12 mouse cellular contexts compared by ENCODE assay signal in genomic region chr4:104746500-104746899, GRCm38 (mm10). TPM values are rescaled to one million over a fixed set of nuclear protein-coding genes. Genes with fewer than 3 reads are reported as not detected.
DNase-seq lines count a peak whose midpoint lies in the region; ATAC-seq lines count a peak whose summit lies in the region.
"Had no signal": no experiment of that assay in that cellular context is flagged by ENCODE, and none has a peak within 500 bp of the region (broad histone marks: within the 10 kb centered on the region; RNA-seq: fewer than 3 reads in every experiment).

No protein-coding gene starts in this region.

- no peak overlapping the region for H3K4me2 ChIP-seq in forebrain, embryonic 15.5 days (replicated peaks)
- no peak overlapping the region for H3K4me2 ChIP-seq in forebrain, embryonic 13.5 days
- H3K4me2 ChIP-seq in midbrain, embryonic 14.5 days (ENCODE audit: low read length): no peak overlapping the region
- no peak overlapping the region for H3K4me2 ChIP-seq in midbrain, embryonic 13.5 days (replicated peaks)
- H3K4me2 ChIP-seq: hindbrain, embryonic 12.5 days had no signal

- H3K27ac ChIP-seq in forebrain, embryonic 15.5 days (replicated peaks): 0 out of 2 replicates have a peak overlapping the region, but pooled peaks have one; percentile 3
- H3K27ac ChIP-seq in forebrain, embryonic 13.5 days: no peak overlapping the region
- no peak overlapping the region for H3K27ac ChIP-seq in midbrain, embryonic 14.5 days (replicated peaks; ENCODE audit: low read depth, low read length)
- no peak overlapping the region for H3K27ac ChIP-seq in midbrain, embryonic 13.5 days
- H3K27ac ChIP-seq: hindbrain, embryonic 12.5 days had no signal

- H3K4me1 ChIP-seq in forebrain, embryonic 15.5 days: peaks cover 14% of the 10 kb centered on the region
- H3K4me1 ChIP-seq in forebrain, embryonic 13.5 days: peaks cover 7% of the 10 kb centered on the region; the same call in 1 of the 2 replicates
- no peaks in the 10 kb centered on the region for H3K4me1 ChIP-seq in midbrain, embryonic 14.5 days (ENCODE audit: control insufficient read depth, insufficient read depth, low read length)
- H3K4me1 ChIP-seq in midbrain, embryonic 13.5 days (replicated peaks): no peaks in the 10 kb centered on the region
- H3K4me1 ChIP-seq: hindbrain, embryonic 12.5 days had no signal

- no peaks in the 10 kb centered on the region for H3K36me3 ChIP-seq in forebrain, embryonic 15.5 days
- H3K36me3 ChIP-seq in forebrain, embryonic 13.5 days (ENCODE audit: poor library complexity, severe bottlenecking): peaks cover 5% of the 10 kb centered on the region
- no peaks in the 10 kb centered on the region for H3K36me3 ChIP-seq in midbrain, embryonic 14.5 days (ENCODE audit: control insufficient read depth, insufficient read depth, low read length)
- 0 out of 2 replicates have a peak, but pooled peaks cover 4% of the 10 kb centered on the region for H3K36me3 ChIP-seq in midbrain, embryonic 13.5 days
- H3K36me3 ChIP-seq: hindbrain, embryonic 12.5 days had no signal

- H3K9ac ChIP-seq in forebrain, embryonic 15.5 days (replicated peaks): no peak overlapping the region
- H3K9ac ChIP-seq in forebrain, embryonic 13.5 days: no peak overlapping the region
- no peak overlapping the region for H3K9ac ChIP-seq in midbrain, embryonic 14.5 days (replicated peaks; ENCODE audit: low read length)
- H3K9ac ChIP-seq in midbrain, embryonic 13.5 days (replicated peaks): no peak overlapping the region
- H3K9ac ChIP-seq: hindbrain, embryonic 12.5 days had no signal

- ATAC-seq in forebrain, embryonic 15.5 days (replicated peaks): no peak
- no peak for ATAC-seq in forebrain, embryonic 13.5 days
- no peak for ATAC-seq in midbrain, embryonic 14.5 days (ENCODE audit: low FRiP score, low TSS enrichment)
- ATAC-seq in midbrain, embryonic 13.5 days: no peak

- H3K4me3 ChIP-seq in forebrain, embryonic 15.5 days: no peak overlapping the region
- no peak overlapping the region for H3K4me3 ChIP-seq in forebrain, embryonic 13.5 days
- no peak overlapping the region for H3K4me3 ChIP-seq in midbrain, embryonic 14.5 days (replicated peaks; ENCODE audit: low read depth, low read length)
- no peak overlapping the region for H3K4me3 ChIP-seq in midbrain, embryonic 13.5 days (replicated peaks)
- H3K4me3 ChIP-seq: hindbrain, embryonic 12.5 days had no signal

- DNase-seq in kidney, postnatal 10 days: peak; percentile 33
- no peak for DNase-seq in kidney, adult 9 months
- peak; percentile 22 for DNase-seq in midbrain, embryonic 14.5 days
- DNase-seq in right cerebral cortex, postnatal 4 days: peak; percentile 30
- DNase-seq: heart, adult 11 months; liver; thymus, postnatal 25 days had no signal

- H3K27me3 ChIP-seq in forebrain, embryonic 15.5 days: no peaks in the 10 kb centered on the region
- H3K27me3 ChIP-seq in forebrain, embryonic 13.5 days: no peaks in the 10 kb centered on the region
- no peaks in the 10 kb centered on the region for H3K27me3 ChIP-seq in midbrain, embryonic 14.5 days (ENCODE audit: control insufficient read depth, insufficient read depth, low read length)
- no peaks in the 10 kb centered on the region for H3K27me3 ChIP-seq in midbrain, embryonic 13.5 days
- H3K27me3 ChIP-seq: hindbrain, embryonic 12.5 days had no signal

- H3K9me3 ChIP-seq in forebrain, embryonic 15.5 days: no peaks in the 10 kb centered on the region
- H3K9me3 ChIP-seq in forebrain, embryonic 13.5 days (replicated peaks): no peaks in the 10 kb centered on the region
- H3K9me3 ChIP-seq in midbrain, embryonic 14.5 days (ENCODE audit: control insufficient read depth, low read length): no peaks in the 10 kb centered on the region
- no peaks in the 10 kb centered on the region for H3K9me3 ChIP-seq in midbrain, embryonic 13.5 days
- H3K9me3 ChIP-seq: hindbrain, embryonic 12.5 days had no signal

- WGBS in forebrain, embryonic 15.5 days: 51% methylated on average over 6 of the region's 6 CpGs
- 70% methylated on average over 6 of the region's 6 CpGs for WGBS in forebrain, embryonic 13.5 days
- WGBS in midbrain, embryonic 14.5 days: 75% methylated on average over 6 of the region's 6 CpGs
- whole genome bisulfite sequencing in midbrain, embryonic 13.5 days: 75% methylated on average over 6 of the region's 6 CpGs

RNA-seq across cellular contexts. Expression of gene C8b, which starts 19.6 kb away (rescaled TPM):
- 0.18 TPM in 1 of 2 replicates, not detected in the other for polyA plus RNA-seq in forebrain, embryonic 15.5 days (2015; fragmentation: Nextera tagmentation; extraction: Ambion mirVana)
- 0.25 TPM in 1 of 2 replicates, not detected in the other for polyA plus RNA-seq in forebrain, embryonic 13.5 days (2015; fragmentation: Nextera tagmentation; extraction: Ambion mirVana)
- polyA plus RNA-seq in midbrain, embryonic 14.5 days (2014; fragmentation: Nextera tagmentation; extraction: Ambion mirVana): 0.22 TPM in 1 of 2 replicates, not detected in the other
- polyA plus RNA-seq in midbrain, embryonic 13.5 days (2015; fragmentation: Nextera tagmentation; extraction: Ambion mirVana): not detected in 2 replicates
- polyA plus RNA-seq: hindbrain, embryonic 12.5 days; stomach, embryonic 14.5 days had no signal
